Mouse (Mus musculus): ENCODE measurements at regions not wholly inside any gene's neighbourhood (a gene's known extent, or its start where the extent isn't known, plus 50 kb on each side); places are given as distances from the start of the nearest gene placed in this dataset.

DNA sequence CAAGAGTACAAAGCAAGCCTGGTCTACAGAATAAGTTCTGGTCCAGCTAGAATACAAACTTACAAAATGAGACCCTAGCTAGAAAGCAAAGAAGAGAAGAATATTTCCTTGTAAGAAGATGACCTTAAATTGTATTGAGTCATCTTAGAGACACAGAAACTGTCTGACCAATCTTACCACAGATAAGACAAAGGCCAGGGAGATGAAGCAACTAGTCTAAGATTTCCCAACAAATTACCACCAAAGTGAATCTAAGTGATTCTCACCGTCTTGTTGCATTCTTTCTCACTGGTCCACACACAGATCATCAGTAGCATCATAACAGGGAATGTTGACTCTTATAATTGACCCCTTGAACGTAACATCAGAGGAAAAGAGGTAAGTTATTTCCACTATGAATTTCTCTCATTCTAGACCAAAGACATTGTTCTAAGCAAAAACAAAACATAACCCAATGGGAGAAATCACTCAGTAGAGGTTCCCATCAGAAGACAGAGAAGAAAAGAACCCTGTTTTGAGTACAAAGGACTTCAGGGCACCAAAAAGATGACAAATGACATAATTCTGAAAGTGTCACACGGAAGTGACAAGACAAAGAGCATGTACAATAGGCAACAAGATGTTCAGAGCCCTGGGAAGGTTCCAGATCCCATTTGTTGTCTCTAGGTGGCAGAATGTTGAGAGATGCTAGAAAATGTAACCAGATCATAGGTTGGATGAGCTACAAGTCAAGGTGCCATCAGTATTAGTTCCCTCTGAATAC is 107.0 kb upstream of the Cpeb2 start:
- Histone ChIP-seq H3K9ac (ENCODE audit: low read length) (no peak overlapping the region), H3K4me1 (replicated peaks; ENCODE audit: control insufficient read depth, insufficient read depth, low read length) (no peaks in the 10 kb centered on the region), H3K9me3 (ENCODE audit: control insufficient read depth, low read length) (no peaks in the 10 kb centered on the region), H3K4me2 (ENCODE audit: low read length) (no peak overlapping the region), H3K27me3 (replicated peaks; ENCODE audit: control insufficient read depth, insufficient read depth, low read length) (no peaks in the 10 kb centered on the region), H3K4me3 (ENCODE audit: low read depth, low read length) (no peak overlapping the region), H3K36me3 (ENCODE audit: control insufficient read depth, insufficient read depth, low read length) (no peaks in the 10 kb centered on the region), H3K27ac (ENCODE audit: low read depth) (no peak overlapping the region)
- ATAC-seq (replicated peaks; ENCODE audit: low FRiP score, low TSS enrichment, low read depth) (no peak), DNase-seq (ENCODE audit: low spot score) (no peak)
- 85% methylated on average over 3 of the region's 3 CpGs for WGBS

- DNase-seq (ENCODE audit: low spot score) (no peak), ATAC-seq (replicated peaks; ENCODE audit: low FRiP score, low TSS enrichment, low read depth) (no peak)
- Histone ChIP-seq H3K4me2 (ENCODE audit: low read length) (no peak overlapping the region), H3K9ac (ENCODE audit: low read length) (no peak overlapping the region), H3K4me1 (replicated peaks; ENCODE audit: control insufficient read depth, insufficient read depth, low read length) (no peaks in the 10 kb centered on the region), H3K27ac (ENCODE audit: low read depth) (no peak overlapping the region), H3K36me3 (ENCODE audit: control insufficient read depth, insufficient read depth, low read length) (no peaks in the 10 kb centered on the region), H3K9me3 (ENCODE audit: control insufficient read depth, low read length) (no peaks in the 10 kb centered on the region), H3K4me3 (ENCODE audit: low read depth, low read length) (no peak overlapping the region), H3K27me3 (replicated peaks; ENCODE audit: control insufficient read depth, insufficient read depth, low read length) (no peaks in the 10 kb centered on the region)
- WGBS: 85% methylated on average over 4 of the region's 4 CpGs
Measured at GRCm38 (mm10) chr5:43130377-43130776, 102.6 kb upstream of the Cpeb2 start.

- H3K27me3 ChIP-seq (replicated peaks; ENCODE audit: control insufficient read depth, insufficient read depth, low read length): no peaks in the 10 kb centered on the region
- H3K27ac ChIP-seq (ENCODE audit: low read depth): no peak overlapping the region
- ATAC-seq (replicated peaks; ENCODE audit: low FRiP score, low TSS enrichment, low read depth) (no peak), DNase-seq (ENCODE audit: low spot score) (no peak)
- no peak overlapping the region for H3K9ac ChIP-seq (ENCODE audit: low read length)
- no peak overlapping the region for H3K4me2 ChIP-seq (ENCODE audit: low read length)
- H3K9me3 ChIP-seq (ENCODE audit: control insufficient read depth, low read length): no peaks in the 10 kb centered on the region
- no peaks in the 10 kb centered on the region for H3K36me3 ChIP-seq (ENCODE audit: control insufficient read depth, insufficient read depth, low read length)
- 94% methylated on average over 5 of the region's 5 CpGs for WGBS
- H3K4me1 ChIP-seq (replicated peaks; ENCODE audit: control insufficient read depth, insufficient read depth, low read length): no peaks in the 10 kb centered on the region
- no peak overlapping the region for H3K4me3 ChIP-seq (ENCODE audit: low read depth, low read length)
Measured at GRCm38 (mm10) chr5:43130901-43131557, 101.9 kb upstream of the Cpeb2 start.

DNA sequence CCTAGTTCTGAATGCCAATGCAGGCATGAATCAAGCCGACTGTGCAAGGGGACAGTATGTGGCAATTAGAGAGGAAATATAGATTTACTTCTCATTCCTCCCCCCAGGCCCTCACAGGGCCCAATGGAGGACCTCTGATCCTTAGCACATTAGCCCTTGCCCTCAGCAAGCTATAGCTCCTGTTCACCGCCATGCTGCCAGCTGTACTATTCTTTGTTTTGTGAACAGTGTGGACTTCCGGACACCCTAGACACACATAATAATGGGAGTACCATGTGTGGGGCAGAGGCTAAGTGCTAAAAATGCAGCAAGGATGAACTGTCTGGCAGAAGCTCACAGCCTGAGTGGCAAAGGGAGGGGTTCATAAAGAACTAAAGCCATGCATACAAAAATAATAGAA is 99.3 kb upstream of the Cpeb2 start:
- ATAC-seq (replicated peaks; ENCODE audit: low FRiP score, low TSS enrichment, low read depth) (no peak), DNase-seq (ENCODE audit: low spot score) (no peak)
- H3K9me3 ChIP-seq (ENCODE audit: control insufficient read depth, low read length): no peaks in the 10 kb centered on the region
- H3K27me3 ChIP-seq (replicated peaks; ENCODE audit: control insufficient read depth, insufficient read depth, low read length): no peaks in the 10 kb centered on the region
- no peaks in the 10 kb centered on the region for H3K4me1 ChIP-seq (replicated peaks; ENCODE audit: control insufficient read depth, insufficient read depth, low read length)
- no peak overlapping the region for H3K4me3 ChIP-seq (ENCODE audit: low read depth, low read length)
- H3K9ac ChIP-seq (ENCODE audit: low read length): no peak overlapping the region
- no peaks in the 10 kb centered on the region for H3K36me3 ChIP-seq (ENCODE audit: control insufficient read depth, insufficient read depth, low read length)
- no peak overlapping the region for H3K27ac ChIP-seq (ENCODE audit: low read depth)
- WGBS: 81% methylated on average over 3 of the region's 3 CpGs
- no peak overlapping the region for H3K4me2 ChIP-seq (ENCODE audit: low read length)

DNA sequence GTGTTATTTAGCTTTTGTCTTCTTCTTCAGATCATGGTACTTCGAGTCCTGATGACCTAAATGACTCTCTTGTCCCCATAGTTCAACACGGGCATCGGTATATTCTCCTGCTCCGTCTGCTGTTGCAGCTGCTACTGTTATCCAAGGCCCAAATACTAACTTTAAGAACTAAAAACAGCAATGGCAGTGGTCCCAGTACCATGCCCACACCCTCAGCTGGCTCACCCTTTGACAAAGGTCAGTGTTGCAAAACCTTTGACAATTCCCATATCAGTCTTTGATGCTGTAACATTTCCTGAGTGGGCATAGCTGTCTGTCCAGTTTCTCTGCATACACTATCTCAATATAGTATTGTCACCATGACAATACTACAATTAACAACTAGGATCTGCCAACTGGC is 96.8 kb upstream of the Cpeb2 start:
- Histone ChIP-seq H3K4me1 (replicated peaks; ENCODE audit: control insufficient read depth, insufficient read depth, low read length) (no peaks in the 10 kb centered on the region), H3K9ac (ENCODE audit: low read length) (no peak overlapping the region), H3K4me2 (ENCODE audit: low read length) (no peak overlapping the region), H3K9me3 (ENCODE audit: control insufficient read depth, low read length) (no peaks in the 10 kb centered on the region), H3K36me3 (ENCODE audit: control insufficient read depth, insufficient read depth, low read length) (no peaks in the 10 kb centered on the region), H3K4me3 (ENCODE audit: low read depth, low read length) (no peak overlapping the region), H3K27me3 (replicated peaks; ENCODE audit: control insufficient read depth, insufficient read depth, low read length) (no peaks in the 10 kb centered on the region), H3K27ac (ENCODE audit: low read depth) (no peak overlapping the region)
- ATAC-seq (replicated peaks; ENCODE audit: low FRiP score, low TSS enrichment, low read depth) (no peak), DNase-seq (ENCODE audit: low spot score) (no peak)
- 89% methylated on average over 4 of the region's 4 CpGs for WGBS

GRCm38 (mm10) chr5:43137777-43138176 is 95.2 kb upstream of the Cpeb2 start:
- Histone ChIP-seq H3K27ac (ENCODE audit: low read depth) (no peak overlapping the region), H3K4me3 (ENCODE audit: low read depth, low read length) (no peak overlapping the region), H3K9me3 (ENCODE audit: control insufficient read depth, low read length) (no peaks in the 10 kb centered on the region), H3K27me3 (replicated peaks; ENCODE audit: control insufficient read depth, insufficient read depth, low read length) (no peaks in the 10 kb centered on the region), H3K4me2 (ENCODE audit: low read length) (no peak overlapping the region), H3K4me1 (replicated peaks; ENCODE audit: control insufficient read depth, insufficient read depth, low read length) (no peaks in the 10 kb centered on the region), H3K36me3 (ENCODE audit: control insufficient read depth, insufficient read depth, low read length) (no peaks in the 10 kb centered on the region), H3K9ac (ENCODE audit: low read length) (no peak overlapping the region)
- no peak for DNase-seq (ENCODE audit: low spot score)
- WGBS: 76% methylated on average over 5 of the region's 5 CpGs
- ATAC-seq (replicated peaks; ENCODE audit: low FRiP score, low TSS enrichment, low read depth): no peak

GRCm38 (mm10) chr5:43138931-43139486 is 94.0 kb upstream of the Cpeb2 start:
- no peak overlapping the region for H3K27ac ChIP-seq (ENCODE audit: low read depth)
- no peaks in the 10 kb centered on the region for H3K36me3 ChIP-seq (ENCODE audit: control insufficient read depth, insufficient read depth, low read length)
- WGBS: 81% methylated on average over 4 of the region's 4 CpGs
- H3K9me3 ChIP-seq (ENCODE audit: control insufficient read depth, low read length): no peaks in the 10 kb centered on the region
- no peak for ATAC-seq (replicated peaks; ENCODE audit: low FRiP score, low TSS enrichment, low read depth)
- no peak overlapping the region for H3K4me3 ChIP-seq (ENCODE audit: low read depth, low read length)
- H3K4me2 ChIP-seq (ENCODE audit: low read length): no peak overlapping the region
- H3K9ac ChIP-seq (ENCODE audit: low read length): no peak overlapping the region
- no peaks in the 10 kb centered on the region for H3K27me3 ChIP-seq (replicated peaks; ENCODE audit: control insufficient read depth, insufficient read depth, low read length)
- DNase-seq (ENCODE audit: low spot score): no peak
- H3K4me1 ChIP-seq (replicated peaks; ENCODE audit: control insufficient read depth, insufficient read depth, low read length): no peaks in the 10 kb centered on the region

DNA sequence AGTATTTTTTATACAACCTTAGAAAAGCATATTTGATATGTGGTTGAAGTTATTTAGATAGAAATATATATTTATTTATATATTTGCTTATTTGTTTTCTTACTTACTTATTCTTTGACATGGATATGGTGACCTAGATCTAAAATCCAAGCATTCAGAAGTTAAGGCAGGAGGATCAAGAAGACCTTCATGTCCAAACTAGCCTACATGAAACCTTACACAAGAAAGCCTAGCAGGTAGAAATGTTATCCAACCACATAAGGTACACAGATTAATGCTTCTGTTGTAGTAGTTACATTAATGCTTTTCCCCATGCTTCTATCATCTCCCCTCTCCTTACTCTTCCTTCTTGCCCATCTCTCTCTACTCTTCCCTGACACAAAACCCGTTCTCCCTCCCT is 93.2 kb upstream of the Cpeb2 start:
- Histone ChIP-seq H3K4me1 (replicated peaks; ENCODE audit: control insufficient read depth, insufficient read depth, low read length) (no peaks in the 10 kb centered on the region), H3K27ac (ENCODE audit: low read depth) (no peak overlapping the region), H3K4me2 (ENCODE audit: low read length) (no peak overlapping the region), H3K9ac (ENCODE audit: low read length) (no peak overlapping the region), H3K36me3 (ENCODE audit: control insufficient read depth, insufficient read depth, low read length) (no peaks in the 10 kb centered on the region), H3K9me3 (ENCODE audit: control insufficient read depth, low read length) (no peaks in the 10 kb centered on the region), H3K4me3 (ENCODE audit: low read depth, low read length) (no peak overlapping the region), H3K27me3 (replicated peaks; ENCODE audit: control insufficient read depth, insufficient read depth, low read length) (no peaks in the 10 kb centered on the region)
- whole genome bisulfite sequencing: 67% methylated on average over 1 of the region's 1 CpGs
- ATAC-seq (replicated peaks; ENCODE audit: low FRiP score, low TSS enrichment, low read depth): no peak
- no peak for DNase-seq (ENCODE audit: low spot score)

DNA sequence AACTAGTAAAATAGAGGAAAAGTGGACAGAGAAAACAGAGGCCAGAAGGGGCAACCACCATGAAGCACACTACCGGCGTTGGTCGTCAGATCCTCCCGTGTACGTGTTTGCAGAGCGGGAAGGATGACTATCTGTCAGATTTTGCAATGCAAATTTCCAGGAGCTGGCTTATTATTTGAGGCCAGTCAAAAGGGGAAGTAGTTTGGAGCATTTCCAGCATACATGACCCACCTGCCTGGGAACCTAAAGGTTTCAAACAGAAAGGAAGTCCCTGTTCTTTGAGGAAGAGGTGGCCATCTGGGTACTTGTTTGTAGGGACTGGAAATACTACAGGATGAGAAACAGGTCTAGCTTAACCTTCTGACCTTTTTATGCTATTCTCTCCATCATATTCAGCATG is 87.0 kb upstream of the Cpeb2 start:
- H3K9me3 ChIP-seq (ENCODE audit: control insufficient read depth, low read length): no peaks in the 10 kb centered on the region
- H3K36me3 ChIP-seq (ENCODE audit: control insufficient read depth, insufficient read depth, low read length): no peaks in the 10 kb centered on the region

More for the DNA sequence above, 87.0 kb upstream of the Cpeb2 start:
- Histone ChIP-seq H3K4me1 (replicated peaks; ENCODE audit: control insufficient read depth, insufficient read depth, low read length) (peaks cover 14% of the 10 kb centered on the region), H3K9ac (ENCODE audit: low read length) (no peak overlapping the region), H3K4me3 (ENCODE audit: low read depth, low read length) (no peak overlapping the region), H3K27ac (ENCODE audit: low read depth) (no peak overlapping the region), H3K4me2 (ENCODE audit: low read length) (no peak overlapping the region), H3K27me3 (replicated peaks; ENCODE audit: control insufficient read depth, insufficient read depth, low read length) (no peaks in the 10 kb centered on the region)
- DNase-seq (ENCODE audit: low spot score): no peak
- no peak for ATAC-seq (replicated peaks; ENCODE audit: low FRiP score, low TSS enrichment, low read depth)
- 91% methylated on average over 6 of the region's 6 CpGs for WGBS

Data from intestine, embryonic 14.5 days (tissue).